Mouse (Mus musculus): ENCODE data around the gene Tubgcp2.
A peak's percentile ranks its signal among the peaks of the same experiment; 100 is the strongest.

The Tubgcp2 gene

DNA sequence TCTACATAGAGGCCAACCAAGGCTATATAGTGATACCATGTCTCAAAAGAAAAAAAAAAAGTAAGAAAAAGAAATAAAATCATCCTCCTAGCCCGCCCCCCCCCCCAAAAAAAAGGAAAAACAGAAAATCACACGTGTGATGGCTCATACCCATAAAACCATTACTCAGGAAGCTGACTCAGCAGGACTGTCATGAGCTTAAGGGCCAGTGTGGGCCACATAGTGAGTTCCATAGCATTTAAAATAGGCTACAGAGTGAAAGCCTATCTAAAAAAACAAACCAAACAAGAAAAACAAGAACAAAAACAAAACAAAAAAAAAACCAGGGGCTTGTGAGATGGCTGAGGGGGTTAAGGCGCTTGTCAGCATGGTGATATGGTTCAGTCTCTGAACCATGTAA lies 55.7 kb downstream of the Tubgcp2 start:
- no peak for DNase-seq (ENCODE audit: low spot score)

DNA sequence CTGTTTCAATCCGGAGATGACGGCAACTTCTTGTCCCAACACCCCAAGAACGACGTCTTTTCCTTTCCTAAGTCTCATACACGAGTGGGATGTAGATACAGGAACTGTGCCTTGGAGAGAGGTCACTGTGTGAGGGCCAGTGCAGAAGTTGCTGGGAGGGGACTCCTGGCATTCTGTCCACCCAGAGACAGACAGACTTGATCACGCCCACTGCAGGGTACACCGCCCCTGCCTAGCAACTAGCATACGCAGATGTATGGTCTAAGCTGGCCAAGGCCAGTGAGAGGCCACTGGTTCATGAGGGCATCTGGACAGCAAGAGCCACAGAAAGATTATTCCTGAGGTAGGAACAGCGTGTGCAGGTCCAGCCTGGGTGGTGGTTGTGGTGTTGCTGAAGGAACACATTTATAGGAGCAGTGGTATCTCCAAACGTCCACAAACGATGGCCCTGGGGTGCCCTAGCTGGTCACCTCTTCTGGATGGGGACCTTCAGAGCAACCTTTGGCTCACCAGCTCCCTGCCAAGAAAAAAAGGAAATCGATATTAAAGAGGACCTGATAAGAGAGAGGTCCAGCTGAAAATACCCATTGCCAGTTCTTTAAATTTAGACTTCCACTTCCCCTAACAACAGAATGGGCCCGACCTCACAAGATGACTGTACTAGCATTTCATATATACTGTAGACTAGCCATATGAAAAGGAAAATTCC lies 57.3 kb downstream of the Tubgcp2 start:
- no peak for DNase-seq (ENCODE audit: low spot score)

DNA sequence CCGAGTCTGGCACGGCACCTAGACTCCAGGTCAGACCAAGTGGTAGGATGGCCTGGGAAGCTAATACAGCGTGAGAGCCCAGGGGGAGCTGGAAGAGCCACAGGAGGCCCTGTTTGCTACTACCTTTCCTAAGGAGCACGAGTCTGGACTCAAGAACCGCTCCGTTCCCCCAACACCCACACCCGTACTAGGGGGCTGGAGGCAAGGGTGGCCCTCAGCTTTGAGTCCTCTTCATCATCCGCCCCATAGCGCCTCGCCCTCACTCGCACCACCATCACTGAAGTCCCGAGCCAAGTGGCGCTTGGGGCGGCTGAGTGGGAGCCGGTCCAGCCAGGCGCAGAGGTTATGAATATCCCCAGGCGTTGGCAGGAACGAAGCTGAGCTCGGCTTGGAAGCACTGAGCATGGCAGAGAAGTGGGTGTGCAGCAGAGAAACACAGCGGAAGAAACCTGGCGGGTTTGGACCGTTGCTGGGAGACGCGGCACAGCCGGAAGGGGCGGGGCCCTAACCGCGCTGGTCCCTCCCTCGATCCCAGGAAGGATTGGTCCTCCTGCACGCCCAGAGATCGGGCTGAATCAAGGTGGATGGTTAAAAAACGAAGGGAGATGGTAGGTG lies 58.1 kb downstream of the Tubgcp2 start, which contains the start of gene 6430531B16Rik:
6430531B16Rik (minus strand) TSS at position 478 of the 615 bp plus-strand sequence.
- DNase-seq (ENCODE audit: low spot score) = peak; percentile 88

DNA sequence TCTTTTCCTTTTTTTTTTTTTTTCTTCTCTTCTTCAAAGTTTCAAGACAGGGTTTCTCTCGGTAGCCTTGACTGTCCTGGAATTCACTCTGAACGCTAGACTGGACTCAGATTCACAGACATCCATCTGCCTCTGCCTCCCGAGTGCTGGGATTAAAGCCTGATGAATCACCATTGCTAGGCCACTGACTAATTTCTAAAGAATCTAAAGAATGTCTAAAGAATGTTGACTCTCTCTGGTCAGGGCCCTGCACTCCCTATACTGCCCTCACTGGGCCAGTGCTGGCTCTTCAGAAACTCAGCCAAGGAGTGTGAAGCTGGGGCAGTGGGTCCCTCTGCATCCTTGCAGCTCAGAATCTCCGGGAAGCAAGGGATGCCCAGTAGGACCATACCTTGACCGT lies 61.0 kb downstream of the Tubgcp2 start:
- no peak for DNase-seq (ENCODE audit: low spot score)

DNA sequence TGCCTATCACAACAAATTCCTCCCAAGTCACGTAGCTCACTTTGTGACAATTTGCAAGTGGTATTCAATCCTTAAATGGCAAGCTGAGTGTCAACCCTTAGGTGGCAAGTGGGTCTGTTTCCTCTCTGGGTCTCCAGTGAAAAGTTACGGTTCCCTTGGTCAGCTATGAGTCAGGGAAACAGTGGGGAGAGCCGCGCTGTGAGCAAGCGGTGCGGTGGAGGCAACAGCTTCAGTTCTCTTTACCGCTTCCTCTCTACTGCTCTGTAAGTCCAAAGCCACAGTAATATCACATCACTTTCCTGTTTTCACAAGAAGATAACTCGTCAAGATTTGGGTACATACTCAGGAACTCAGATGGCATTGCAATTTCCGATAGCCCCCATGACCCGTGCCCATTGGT lies 62.2 kb downstream of the Tubgcp2 start:
- no peak for DNase-seq (ENCODE audit: low spot score)

DNA sequence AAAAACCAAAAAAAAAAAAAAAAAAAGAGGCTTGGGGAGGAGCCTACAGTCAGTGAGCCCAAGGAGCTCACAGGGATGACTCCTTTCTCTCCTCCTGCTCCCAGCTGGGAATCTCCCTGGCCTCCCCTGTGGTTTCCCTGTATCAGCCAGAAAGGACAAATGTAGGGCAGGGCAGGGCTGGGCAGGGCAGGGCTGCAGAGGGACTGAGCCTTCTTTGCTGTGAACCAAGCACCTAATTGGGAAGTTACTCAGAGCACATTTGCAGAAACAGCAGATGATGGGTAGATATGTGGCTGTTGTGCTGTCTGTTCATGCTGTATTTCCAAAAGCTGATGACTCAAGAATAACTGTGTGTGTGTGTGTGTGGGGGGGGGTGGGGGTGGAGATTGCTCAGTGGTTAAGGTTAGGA lies 63.5 kb downstream of the Tubgcp2 start:
- DNase-seq (ENCODE audit: low spot score) = no peak

DNA sequence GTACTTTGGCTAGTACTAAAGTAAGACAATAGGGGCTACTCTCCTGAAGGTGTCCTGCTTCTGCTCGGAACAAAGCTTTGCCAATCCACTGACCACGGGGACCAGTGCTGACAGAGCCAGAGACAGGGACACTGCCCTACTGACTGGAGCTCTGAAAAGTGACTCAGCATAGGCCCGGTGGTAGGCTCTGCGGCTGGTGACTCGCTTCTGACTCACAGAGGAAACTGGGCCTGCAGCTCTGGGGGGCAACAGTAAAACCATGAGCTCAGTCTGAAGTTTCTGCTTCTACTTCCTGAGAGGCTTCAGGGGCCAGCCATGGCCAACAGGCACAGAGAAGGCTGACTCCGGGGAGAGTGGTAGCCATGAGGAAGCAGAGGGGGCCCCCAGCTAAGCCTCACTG lies 65.0 kb downstream of the Tubgcp2 start:
- DNase-seq (ENCODE audit: low spot score) = peak; percentile 57

DNA sequence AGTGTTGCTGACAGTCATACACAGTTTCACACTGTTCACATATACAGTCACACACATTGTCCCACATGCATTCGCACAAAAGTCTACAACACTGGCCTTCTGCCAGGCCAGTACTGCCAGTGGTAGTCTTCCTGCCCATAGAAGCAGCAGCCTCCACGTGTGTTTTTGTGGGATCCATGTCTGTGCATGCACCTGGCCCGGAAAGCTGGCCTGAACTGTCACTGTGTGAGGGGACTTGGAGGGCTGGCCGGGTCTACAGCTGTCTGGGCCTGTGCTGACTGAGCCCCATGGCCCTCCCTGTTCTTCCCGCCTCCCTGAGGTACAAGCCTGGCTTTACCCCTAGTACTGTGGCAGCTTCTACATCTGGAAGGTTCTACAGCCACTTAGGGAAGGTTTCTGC lies 65.5 kb downstream of the Tubgcp2 start:
- DNase-seq (ENCODE audit: low spot score) = peak; percentile 34

DNA sequence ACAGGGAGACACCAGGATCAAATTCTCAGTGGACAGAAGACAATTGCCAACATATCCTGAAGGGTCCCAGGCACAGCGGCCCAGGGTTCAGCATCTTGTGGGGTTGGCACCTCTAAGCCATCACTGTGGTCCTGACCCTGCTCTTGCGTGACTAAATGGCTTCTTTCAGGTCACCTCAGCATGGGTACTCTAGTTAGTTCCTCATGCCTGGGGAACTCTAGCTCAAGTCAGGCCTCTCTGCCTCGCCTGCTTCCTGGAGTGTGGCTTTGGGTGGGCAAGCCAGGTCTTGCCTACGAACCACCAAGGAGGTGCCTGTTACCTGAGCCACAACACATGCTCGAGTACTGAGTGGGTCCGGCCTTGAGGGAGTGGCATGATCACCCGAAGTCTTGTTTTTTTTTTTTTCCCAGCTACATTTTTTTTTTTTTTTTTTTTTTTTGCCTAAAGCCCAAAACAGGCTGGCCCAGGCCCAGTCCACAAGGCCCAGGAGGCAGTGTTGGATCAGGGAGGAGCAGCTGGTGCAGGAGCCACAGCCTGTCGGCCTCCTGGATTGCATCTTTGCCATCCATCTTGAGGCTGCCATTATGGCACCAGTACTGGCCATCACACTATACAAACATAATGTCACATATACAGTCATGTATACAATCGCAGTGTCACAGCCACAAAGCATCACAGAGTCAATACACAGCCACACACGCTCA lies 66.1 kb downstream of the Tubgcp2 start:
- DNase-seq (ENCODE audit: low spot score) = peak; percentile 70

DNA sequence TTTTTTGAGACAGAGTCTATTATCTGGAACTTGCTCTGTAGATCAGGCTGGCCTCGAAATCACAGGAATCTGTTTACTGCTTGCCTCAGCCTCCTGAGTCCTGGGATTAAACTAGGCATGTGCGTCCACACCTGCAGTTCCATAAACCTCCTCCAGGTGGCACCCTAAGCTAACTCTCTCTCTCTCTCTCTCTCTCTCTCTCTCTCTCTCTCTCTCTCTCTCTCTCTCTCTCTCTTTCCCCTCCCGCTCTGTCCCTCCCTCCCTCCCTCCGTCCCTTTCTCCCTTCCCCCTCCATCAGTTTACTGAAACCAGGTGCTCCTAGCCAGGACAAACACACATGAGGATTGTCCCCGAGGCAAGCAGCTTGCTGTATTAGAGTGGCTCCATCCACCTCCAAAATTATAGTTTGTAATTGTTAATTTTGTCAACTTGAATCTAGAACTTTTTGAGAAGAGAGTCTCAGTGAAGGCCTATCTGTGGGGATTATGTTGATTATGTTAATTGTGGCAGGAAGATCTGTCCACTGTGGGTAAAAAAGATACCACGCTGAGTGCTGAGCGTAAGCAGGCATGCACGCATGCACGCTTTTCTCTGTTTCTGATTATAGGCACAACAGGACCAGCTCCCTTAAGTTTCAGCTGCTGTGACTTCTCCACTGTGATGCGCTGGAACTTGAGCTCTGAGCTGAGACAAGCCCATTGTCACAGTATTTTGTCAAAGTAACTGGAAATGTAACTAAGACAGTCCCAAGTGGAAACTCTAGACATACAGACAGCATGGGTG lies 66.9 kb downstream of the Tubgcp2 start:
- DNase-seq (ENCODE audit: low spot score) = peak; percentile 89

DNA sequence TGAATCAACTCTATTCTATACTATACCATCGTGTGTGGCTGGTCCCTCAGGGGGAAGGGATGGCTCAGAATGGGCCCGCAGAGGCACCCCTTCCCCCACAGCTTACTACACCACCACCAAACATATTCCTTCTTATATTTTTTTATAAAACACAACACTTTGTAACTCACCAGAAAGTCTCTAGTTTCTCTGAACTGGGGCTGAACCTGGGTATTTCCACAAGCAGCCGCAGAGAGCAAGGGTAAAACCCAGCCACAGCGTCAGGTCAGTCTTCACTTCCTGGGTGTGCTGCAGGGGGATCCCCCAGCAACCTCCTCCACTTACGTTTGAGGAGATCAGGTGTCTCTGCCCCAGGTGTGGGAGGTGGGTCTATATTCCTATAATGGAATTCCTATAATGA lies 68.0 kb downstream of the Tubgcp2 start:
- DNase-seq (ENCODE audit: low spot score) = no peak

DNA sequence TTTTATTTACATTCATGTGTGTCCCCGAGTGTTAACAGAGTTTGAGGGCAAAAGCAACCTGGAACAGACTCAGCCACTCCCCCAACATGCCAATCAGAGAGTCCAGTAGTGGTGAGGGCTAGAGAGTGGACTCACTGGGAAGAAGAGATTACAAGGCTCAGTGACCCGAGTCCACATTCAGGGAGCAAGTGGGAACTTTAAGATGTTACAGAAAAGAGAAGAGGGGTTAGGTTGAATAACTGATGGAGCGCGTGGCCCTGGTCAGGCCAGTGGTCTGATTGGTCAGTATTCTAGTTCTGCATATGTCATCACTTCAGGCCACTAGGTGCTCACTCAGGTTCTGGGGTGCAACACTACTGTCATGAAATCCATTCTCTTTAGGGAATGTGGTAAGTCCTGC lies 69.3 kb downstream of the Tubgcp2 start:
- DNase-seq (ENCODE audit: low spot score) = no peak

DNA sequence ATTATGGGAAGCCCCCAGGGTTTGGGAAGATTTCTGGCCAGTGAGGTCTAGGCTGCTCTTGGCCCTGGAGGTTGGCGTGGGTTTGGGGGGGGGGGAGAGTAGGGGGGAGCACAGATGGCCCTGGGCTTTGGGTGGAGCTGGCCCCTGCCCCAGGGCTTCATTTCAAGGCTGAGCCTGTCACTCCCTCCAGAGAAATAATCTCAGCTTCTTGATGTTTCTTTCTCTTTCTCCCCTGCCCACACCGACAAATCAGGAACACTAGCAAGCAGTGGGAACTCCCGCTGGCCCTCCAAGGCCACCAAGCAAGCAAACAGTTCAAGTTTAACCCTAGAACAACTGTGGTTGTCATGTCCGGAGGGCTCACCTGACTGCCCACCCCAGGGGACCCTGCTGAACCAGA lies 72.7 kb downstream of the Tubgcp2 start:
- DNase-seq (ENCODE audit: low spot score) = no peak

DNA sequence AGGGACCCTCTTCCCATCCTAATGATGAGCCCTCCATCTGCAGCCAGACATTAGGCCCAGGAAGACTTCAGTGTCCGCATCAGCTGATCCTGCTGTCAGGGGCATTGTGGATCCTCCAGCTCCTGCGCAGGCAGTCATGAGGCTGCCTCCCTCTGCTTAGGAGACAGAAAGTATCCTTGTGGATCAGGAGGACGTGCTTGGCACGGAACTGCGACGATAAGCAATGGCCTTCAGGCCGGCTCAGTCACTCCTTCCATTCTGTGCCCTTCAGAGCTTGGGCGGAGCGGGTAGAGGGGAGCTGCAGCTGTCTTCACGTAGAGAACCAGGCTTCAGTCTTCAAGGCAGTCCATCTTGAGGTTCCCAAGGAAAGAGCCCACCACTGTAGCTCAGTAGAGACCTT lies 75.3 kb downstream of the Tubgcp2 start:
- DNase-seq (ENCODE audit: low spot score) = no peak

DNA sequence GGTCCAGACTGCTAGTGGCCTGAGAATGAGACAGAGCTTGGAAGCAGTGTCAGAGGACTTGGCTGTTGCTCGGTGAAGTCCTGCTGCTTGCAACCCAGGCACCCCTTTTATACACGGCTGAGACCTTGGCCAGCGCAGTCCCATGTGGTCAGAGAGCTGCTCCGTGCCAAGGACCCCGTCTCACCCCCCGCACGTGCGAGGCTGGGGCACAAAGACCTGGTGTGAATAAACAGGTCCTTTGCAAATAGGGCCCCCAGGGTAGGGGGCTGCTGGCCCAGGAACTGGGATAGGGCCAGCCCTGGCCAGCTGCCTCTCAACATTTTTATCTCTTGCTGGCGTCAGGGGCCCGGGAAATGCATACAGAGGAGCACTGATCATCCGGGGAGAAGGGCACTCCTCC lies 78.5 kb downstream of the Tubgcp2 start:
- DNase-seq (ENCODE audit: low spot score) = no peak

DNA sequence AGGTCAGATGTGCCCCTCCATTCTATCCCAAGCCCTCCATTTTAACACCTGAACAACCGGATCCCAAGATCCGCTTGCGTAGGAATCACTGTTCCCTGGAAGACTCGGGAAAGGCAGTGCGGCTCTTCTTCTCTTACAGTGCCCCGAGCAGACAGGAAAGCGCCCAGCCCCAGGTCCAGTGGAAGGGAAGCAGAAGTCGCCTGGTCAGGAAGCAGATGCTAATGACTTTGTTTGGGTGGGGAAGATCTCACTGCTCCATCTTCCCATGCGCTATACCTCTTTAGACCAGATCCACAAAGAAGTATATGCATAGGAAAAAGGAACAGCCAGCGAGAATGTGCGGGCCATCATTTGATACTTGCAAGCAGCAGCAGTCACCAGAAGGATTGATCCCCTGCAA lies 79.0 kb downstream of the Tubgcp2 start:
- DNase-seq (ENCODE audit: low spot score) = no peak

DNA sequence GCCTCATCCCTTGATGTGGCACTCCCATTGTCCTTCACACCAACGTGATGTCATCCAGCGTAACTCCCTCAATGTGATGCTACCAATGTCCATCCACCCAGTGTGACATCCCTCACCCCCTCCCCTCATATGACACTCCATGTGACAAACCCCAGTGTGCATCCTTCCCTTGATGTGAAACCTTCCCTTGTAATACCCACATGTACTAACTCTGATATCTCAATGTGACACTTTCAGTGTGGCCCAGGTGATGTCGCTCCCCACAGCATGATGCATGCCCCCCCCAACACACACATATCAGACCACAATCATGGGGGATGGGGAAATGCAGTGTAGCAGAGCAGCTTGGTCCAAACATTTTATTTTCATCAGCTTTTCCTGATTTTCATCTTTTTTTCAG lies 79.8 kb downstream of the Tubgcp2 start:
- no peak for DNase-seq (ENCODE audit: low spot score)

DNA sequence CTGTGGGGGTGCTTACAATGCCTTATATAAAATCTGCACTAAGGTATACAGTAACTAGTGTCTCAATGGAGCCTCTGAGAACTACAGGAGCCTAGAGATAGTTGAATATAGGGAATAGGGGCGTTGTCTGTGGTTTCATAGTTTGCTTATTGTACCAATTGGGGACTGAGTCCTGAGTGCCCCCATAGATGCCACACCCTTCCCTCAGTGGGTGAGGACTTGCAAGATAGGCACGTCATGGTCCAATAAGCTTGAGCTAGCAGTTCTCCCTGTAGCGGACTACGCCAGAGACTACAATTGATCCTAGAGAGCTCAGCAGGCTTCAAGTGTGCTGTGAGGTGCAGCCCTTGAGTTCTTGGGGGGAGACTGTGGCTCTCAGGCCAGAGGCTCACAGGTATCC lies 81.0 kb downstream of the Tubgcp2 start:
- DNase-seq (ENCODE audit: low spot score) = no peak

DNA sequence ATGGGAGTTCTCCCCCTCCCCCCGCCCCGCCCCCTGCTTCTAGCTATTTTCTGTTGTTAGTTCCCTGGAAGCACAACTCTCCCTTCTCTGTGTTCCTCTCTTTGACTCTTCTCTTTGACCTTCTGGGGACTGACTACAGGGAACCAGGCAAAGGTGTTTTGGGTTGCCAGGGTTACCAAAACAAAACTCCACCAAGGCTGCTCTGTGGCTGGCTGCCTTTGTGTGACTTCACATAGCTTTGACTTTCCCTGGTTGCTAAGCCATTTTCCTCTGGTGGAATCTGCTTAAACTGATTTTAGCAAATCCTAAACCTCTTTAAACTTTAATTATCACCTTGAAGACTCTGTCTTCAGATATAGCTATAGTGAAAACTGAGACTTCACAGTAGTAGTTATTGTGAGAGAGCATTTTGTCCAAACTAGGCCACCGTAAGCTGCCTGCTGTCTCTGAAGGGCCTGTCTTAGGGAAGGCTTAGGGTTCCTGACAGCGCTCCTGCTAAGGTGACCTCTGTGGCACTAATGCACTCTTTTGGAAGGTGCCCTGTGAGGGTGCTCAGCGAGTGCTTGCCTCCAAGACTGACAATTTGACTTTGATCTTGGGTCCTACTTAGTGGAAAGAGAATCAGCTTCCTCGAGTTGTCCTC lies 84.4 kb downstream of the Tubgcp2 start:
- no peak for DNase-seq (ENCODE audit: low spot score)

DNA sequence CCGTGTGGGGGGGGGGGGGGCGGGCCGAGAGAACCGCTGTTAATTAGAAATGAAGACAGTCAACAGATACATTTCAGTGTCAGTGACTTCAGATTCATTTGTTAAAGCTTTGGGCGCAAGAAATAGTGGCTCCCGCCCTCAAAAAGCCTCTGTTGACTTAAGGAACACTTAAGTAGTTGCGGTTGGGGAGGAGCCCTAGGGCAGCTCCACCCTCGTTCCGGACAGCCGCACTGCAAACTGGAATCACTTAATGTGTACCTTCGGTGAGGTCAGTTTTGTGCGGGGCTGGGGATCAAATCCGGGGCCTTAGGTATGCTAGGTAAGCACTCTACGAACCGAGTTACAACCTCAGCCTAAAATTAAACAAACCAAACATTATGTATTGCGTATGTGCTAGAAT lies 85.4 kb downstream of the Tubgcp2 start:
- DNase-seq (ENCODE audit: low spot score) = no peak

DNA sequence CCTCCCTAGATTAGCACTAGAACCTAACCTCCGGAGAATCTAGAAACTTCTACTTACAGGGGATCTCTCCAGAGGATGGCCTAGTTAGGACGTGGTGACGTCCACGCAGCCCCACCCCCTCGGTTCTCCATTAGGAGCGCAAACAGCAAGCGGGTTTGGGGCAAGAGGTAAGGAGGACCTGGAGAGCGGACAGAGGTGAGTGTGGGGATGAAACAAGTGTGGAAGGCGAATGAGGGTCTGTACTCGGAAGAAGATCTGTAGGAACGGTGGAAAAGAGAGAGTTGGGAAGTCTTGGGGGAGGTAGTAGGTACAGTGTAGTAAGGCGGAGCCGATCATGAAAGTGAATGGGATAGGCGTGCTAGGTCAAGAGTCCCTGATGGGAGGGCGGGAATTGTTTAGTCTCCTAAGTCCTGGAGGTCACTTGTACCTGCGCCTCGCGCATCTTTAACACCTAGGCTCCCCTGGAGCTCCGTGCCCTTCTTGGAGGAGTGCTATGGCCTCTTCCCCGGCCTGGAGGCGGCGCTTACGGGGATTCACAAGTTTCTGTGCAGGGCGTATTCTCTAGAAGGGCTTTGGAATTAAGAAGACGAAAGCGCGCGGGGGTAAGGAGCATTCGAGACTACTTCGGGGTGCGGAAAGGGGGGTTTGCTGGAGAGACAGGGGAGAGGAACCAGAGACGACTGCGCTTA lies 86.0 kb downstream of the Tubgcp2 start:
- DNase-seq (ENCODE audit: low spot score) = peak; percentile 57
